Mouse (Mus musculus) heart, adult 2 months (tissue): ENCODE measurements around the gene Col16a1. TPM values are rescaled to one million over a fixed set of nuclear protein-coding genes. Genes with fewer than 3 reads are reported as not detected.

Source experiments
- DNase-seq, 2 experiments: peaks; one replicate each; pipeline ENCODE4 v3.0.0; 2021
- H3K27ac ChIP-seq: fragments of 200-600 bp; 2 replicates; pipeline ENCODE4 v1.8.1; 2022
- H3K27me3 ChIP-seq: fragments of 200-500 bp; 2 replicates; pipeline ENCODE4 v1.6.1; 2012; ENCODE audit warnings: mild to moderate bottlenecking, low read length, inconsistent platforms, mixed read lengths; ENCODE audit not compliant: control insufficient read depth, insufficient read depth
- H3K36me3 ChIP-seq: fragments of 200-500 bp; 2 replicates; pipeline ENCODE4 v1.6.1; 2012; ENCODE audit warnings: low read length, inconsistent platforms; ENCODE audit not compliant: control insufficient read depth, insufficient read depth
- H3K4me1 ChIP-seq: fragments of 200-500 bp; 2 replicates; pipeline ENCODE4 v1.6.1; 2011; ENCODE audit warnings: low read length; ENCODE audit not compliant: control insufficient read depth, insufficient read depth
- H3K4me3 ChIP-seq: fragments of 200-600 bp; 2 replicates; pipeline ENCODE4 v1.8.1; 2022
- H3K79me2 ChIP-seq: fragments of 200-500 bp; replicated peaks from 2 replicates; pipeline ENCODE4 v1.6.1; 2012; ENCODE audit warnings: mild to moderate bottlenecking, inconsistent platforms, low read length, moderate library complexity, mixed read lengths; ENCODE audit not compliant: control insufficient read depth, insufficient read depth
- H3K9ac ChIP-seq: fragments of 200-500 bp; 2 replicates; pipeline ENCODE4 v1.6.1; 2012; ENCODE audit warnings: low read depth, mild to moderate bottlenecking, control low read depth, inconsistent platforms, low read length, mixed read lengths
- CTCF ChIP-seq: fragments of 200-600 bp; IDR thresholded peaks from 2 replicates; pipeline ENCODE4 v1.8.1; 2022; ENCODE audit warnings: antibody characterized with exemption, mild to moderate bottlenecking, moderate library complexity
- EP300 ChIP-seq: fragments of 200-500 bp; IDR thresholded peaks from 2 replicates; pipeline ENCODE4 v1.6.1; 2011; ENCODE audit warnings: low read depth, low read length, control low read depth; ENCODE audit not compliant: insufficient read depth
- POLR2A ChIP-seq: fragments of 200-500 bp; IDR thresholded peaks from 2 replicates; pipeline ENCODE4 v1.6.1; 2011; ENCODE audit warnings: mild to moderate bottlenecking, low read depth, low read length, control low read depth; ENCODE audit not compliant: insufficient read depth
- WGBS: fragments of 180-500 bp; shearing (Covaris S2); methylation state at CpG from one replicate; pipeline ENCODE4 v1.1.7; 2018; 5-methylcytosine and 5-hydroxymethylcytosine counted together
- intact Hi-C: fragments of 180-260 bp; cut with DNase I; formaldehyde crosslinking; loops from one replicate; pipeline ENCODE4 v1.15.1; 2025
- polyA plus RNA-seq: library from polyadenylated mRNA; depleted of rRNA; stranded (reverse); fragments of >200 nt; gene quantifications from 2 replicates; pipeline ENCODE4 v1.2.3, GENCODE M21; 2012
- total RNA-seq, 2 experiments: library from RNA; stranded (reverse); gene quantifications; 2 replicates each; pipeline ENCODE4 v1.2.3; 2021

Col16a1 gene
- total and polyA plus RNA-seq, 3 experiments, result 5.0 to 8.4 (median 5.5) TPM

DNA sequence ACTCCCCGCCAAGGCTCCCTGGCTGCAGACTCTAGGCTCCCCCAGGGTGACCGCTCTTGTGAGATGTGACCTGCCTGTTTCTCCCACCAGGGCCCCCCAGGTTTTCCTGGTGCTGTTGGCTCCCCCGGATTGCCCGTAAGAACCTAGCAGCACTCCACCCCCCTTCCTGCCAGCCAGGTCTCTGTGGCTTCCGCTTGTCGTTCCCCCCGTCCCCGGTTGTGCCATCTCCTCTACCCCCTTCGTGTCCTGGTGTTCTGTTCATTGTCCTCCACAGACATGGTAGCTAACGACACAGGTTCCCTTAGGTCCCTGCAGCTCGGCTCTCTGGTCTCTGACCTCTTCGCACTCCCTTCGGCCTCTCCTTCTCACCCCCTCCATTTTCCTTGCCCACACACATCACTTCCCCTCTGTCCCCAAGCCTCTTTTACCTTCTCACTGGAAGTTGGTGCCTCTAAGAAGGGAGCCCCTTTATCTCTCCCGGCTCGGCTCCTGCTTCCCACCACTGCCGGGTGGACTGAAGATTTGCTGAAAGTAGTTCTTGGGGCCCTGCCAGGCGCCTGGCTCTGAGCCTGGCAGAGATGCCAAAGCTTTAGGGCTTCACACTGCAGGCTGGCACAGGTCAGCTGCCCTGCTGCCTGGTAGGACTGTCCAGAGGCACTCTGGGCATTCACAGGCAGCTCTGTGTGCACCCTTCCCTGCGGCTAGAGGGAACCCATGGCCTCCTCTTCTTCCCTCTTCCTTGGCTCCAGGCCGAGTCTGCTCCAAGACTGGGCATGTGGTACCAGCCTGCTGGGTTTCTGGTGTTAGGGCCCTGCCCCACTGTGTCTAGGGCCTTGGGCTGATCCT, 33.9 kb downstream of the Col16a1 start:
- peak; percentile 14; the same call in 1 of the 2 replicates for TF ChIP-seq CTCF
- no peak for TF ChIP-seq EP300
- Histone ChIP-seq H3K36me3 (no peaks in the 10 kb centered on the region), H3K9ac (no peak overlapping the region), H3K79me2 (no peaks in the 10 kb centered on the region), H3K4me1 (no peaks in the 10 kb centered on the region), H3K4me3 (no peak overlapping the region), H3K27ac (no peak overlapping the region), H3K27me3 (no peaks in the 10 kb centered on the region)
- 52% methylated on average over 19 of the region's 19 CpGs for WGBS
- intact Hi-C loops, result loop anchor here (10.0 kb wide), 1 partner anchor 297 kb away; no protein-coding TSS in a partner anchor
- peak; percentile 65 to 75 for DNase-seq

DNA sequence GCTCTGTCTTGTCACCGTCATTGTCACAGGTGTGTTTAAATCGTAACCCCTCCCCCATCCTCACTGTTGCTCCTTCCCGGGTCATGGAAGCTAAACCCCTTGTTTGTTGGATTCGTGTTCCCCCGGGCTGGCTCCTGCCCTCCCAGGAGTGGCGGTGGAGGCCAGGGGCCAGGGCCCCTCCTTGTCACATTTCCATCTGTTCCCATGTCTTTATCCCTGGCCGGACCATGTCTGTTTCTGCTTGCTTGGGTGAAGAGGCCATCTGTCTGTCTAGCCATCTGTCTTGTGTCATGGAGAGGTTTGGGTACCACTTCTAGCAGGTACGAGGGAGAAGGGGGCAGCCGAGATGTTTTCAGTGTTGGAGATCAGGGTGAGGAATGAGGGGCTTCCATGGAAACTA, 34.6 kb downstream of the Col16a1 start:
- intact Hi-C loops, result loop anchor here (10.0 kb wide), 1 partner anchor 297 kb away; no protein-coding TSS in a partner anchor
- 57% methylated on average over 9 of the region's 9 CpGs for WGBS
- Histone ChIP-seq H3K9ac (no peak overlapping the region), H3K4me1 (no peaks in the 10 kb centered on the region), H3K79me2 (no peaks in the 10 kb centered on the region), H3K4me3 (no peak overlapping the region), H3K27me3 (no peaks in the 10 kb centered on the region), H3K27ac (no peak overlapping the region), H3K36me3 (no peaks in the 10 kb centered on the region)
- DNase-seq, result no peak
- TF ChIP-seq POLR2A (no peak), CTCF (no peak), EP300 (no peak)

DNA sequence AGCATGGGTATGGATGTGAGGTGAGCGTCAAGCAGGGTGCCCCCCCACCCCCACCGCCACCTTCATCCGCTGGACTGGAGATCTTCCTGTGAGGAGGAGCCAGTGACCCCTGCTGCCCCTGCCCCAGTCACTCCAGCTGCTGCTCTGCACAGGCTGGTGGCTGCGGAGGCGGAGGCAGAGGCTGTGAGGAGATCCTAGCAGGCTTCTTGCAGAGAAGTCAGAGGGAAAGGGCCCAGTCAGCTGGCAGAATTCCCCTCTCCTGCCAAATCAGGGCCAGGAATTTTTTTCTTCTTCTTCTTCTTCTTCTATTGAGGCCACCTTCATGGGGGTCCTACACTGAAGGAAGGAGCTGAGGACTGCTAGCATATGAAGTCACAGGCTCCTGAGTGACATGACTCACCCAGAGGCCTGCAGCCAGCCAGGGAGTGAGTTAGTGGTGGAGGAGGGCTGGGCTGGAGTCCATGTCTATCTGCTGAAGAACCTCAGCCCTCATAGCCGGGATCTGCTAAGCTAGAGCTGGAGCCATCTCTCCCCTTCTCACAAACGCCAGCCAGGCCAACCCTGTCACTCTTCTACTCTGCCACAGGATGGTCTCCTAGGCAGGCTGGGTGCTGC, 36.8 kb downstream of the Col16a1 start:
- Histone ChIP-seq H3K79me2 (no peaks in the 10 kb centered on the region), H3K27me3 (no peaks in the 10 kb centered on the region), H3K4me1 (no peaks in the 10 kb centered on the region), H3K9ac (no peak overlapping the region), H3K36me3 (no peaks in the 10 kb centered on the region), H3K27ac (no peak overlapping the region), H3K4me3 (no peak overlapping the region)
- TF ChIP-seq CTCF, result no peak
- TF ChIP-seq POLR2A, result no peak
- no peak for TF ChIP-seq EP300
- DNase-seq, result peak; percentile 55 to 69
- intact Hi-C loops, result loop anchor here (10.0 kb wide), 1 partner anchor 300 kb away; no protein-coding TSS in a partner anchor
- WGBS, result 44% methylated on average over 7 of the region's 7 CpGs

DNA sequence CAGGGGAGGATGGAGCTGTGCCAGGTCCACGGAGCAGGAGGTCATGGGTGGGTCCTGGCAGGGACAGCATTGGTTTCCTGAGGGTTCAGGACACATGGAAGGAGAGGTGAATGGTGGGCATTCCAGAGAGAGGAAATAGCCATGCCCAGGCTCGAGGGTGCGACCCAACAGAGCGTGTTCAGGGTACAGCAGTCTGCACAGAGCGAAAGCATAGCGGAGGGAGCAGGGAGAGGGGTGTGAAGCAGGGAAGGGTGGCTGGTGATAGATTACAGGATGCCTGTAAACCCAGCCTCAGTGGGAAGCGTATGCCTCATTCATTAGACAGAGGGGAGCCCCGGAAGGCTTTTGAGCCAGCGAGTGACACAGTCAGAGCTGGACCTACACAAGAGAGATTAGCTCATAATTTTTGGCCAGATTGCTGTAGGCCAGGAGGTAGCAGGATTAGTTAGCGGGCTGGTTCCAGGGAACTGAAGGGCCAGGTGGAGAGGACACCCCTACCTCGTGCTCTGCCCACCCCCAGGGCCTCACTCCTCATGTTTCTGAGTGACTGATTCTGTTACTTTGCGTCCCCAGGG, 37.7 kb downstream of the Col16a1 start:
- DNase-seq, result no peak
- no peaks in the 10 kb centered on the region for H3K36me3 ChIP-seq
- no peaks in the 10 kb centered on the region for H3K79me2 ChIP-seq
- WGBS, result 76% methylated on average over 12 of the region's 12 CpGs
- H3K4me1 ChIP-seq, result no peaks in the 10 kb centered on the region
- intact Hi-C loops, result loop anchor here (5.0 to 10.0 kb wide), 2 partner anchors 301 to 383 kb away; no protein-coding TSS in a partner anchor
- no peaks in the 10 kb centered on the region for H3K27me3 ChIP-seq
- H3K9ac ChIP-seq, result no peak overlapping the region
- H3K27ac ChIP-seq, result no peak overlapping the region
- no peak overlapping the region for H3K4me3 ChIP-seq
- TF ChIP-seq CTCF, result no peak
- TF ChIP-seq POLR2A, result no peak
- TF ChIP-seq EP300, result no peak

DNA sequence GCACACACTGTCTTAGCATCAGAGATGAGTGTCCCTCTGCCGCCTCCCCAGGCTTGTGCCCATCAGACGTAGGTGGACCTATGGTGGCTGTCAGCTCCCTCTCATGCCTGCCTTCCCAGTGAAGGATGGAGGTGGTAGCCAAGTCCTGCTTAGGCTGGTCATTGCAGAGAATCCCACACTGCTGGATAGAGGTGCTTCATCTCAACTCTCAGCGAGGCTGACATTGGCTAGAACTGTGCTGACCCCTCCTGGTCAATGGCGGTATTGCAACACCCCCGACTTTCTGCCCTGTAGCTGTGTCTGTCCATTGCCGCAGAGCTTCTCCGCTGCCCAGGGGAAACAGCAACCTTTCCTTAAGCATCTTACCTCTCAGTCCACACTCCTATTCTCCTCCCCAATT, 39.7 kb downstream of the Col16a1 start:
- Histone ChIP-seq H3K27ac (no peak overlapping the region), H3K79me2 (no peaks in the 10 kb centered on the region), H3K4me1 (no peaks in the 10 kb centered on the region), H3K4me3 (no peak overlapping the region), H3K9ac (no peak overlapping the region), H3K27me3 (no peaks in the 10 kb centered on the region), H3K36me3 (no peaks in the 10 kb centered on the region)
- peak; percentile 85 to 96 for DNase-seq
- intact Hi-C loops, result loop anchor here (1.0 to 10.0 kb wide), 4 partner anchors 51 to 385 kb away; no protein-coding TSS in a partner anchor
- TF ChIP-seq EP300 (peak; percentile 98), CTCF (no peak; the same call in 1 of the 2 replicates)
- 12% methylated on average over 7 of the region's 7 CpGs for WGBS
